Mouse (Mus musculus) left cerebral cortex, postnatal 14 days (tissue): ENCODE data around the gene Mgarp. TPM values are rescaled to one million over a fixed set of nuclear protein-coding genes. Genes with fewer than 3 reads are reported as not detected.
"Not testable (repeated sequence)": the region's sequence is repeated elsewhere in the genome, so short reads cannot be mapped to it uniquely, and the experiment has no call there.

Experiments
- DNase-seq, 2 experiments: peaks; one replicate each; pipeline ENCODE4 v3.0.0; 2021 to 2022; ENCODE audit warnings: low spot score in 2 of 2, mixed read lengths in 1 of 2
- intact Hi-C: fragments of 180-260 bp; cut with DNase I; formaldehyde crosslinking; loops from one replicate; pipeline ENCODE4 v1.15.1; 2025
- total RNA-seq, 2 experiments: library from RNA; stranded (reverse); gene quantifications; 2 replicates each; pipeline ENCODE4 v1.2.3; 2021

Mgarp gene
- total RNA-seq, 2 experiments from 2014 or later: not detected

GRCm38 (mm10) chr3:51375307-51376265, 21.0 kb downstream of the Mgarp start:
- peak; percentile 30 to 68 for DNase-seq
- intact Hi-C loops: loop anchor here (5.0 kb wide), 1 partner anchor 867 kb away; no protein-coding TSS in a partner anchor

GRCm38 (mm10) chr3:51373544-51373943, 23.0 kb downstream of the Mgarp start:
- no peak for DNase-seq
- intact Hi-C loops: loop anchor here (5.0 kb wide), 1 partner anchor 34 kb away; the partner anchor contains the start of gene Ndufc1

DNA sequence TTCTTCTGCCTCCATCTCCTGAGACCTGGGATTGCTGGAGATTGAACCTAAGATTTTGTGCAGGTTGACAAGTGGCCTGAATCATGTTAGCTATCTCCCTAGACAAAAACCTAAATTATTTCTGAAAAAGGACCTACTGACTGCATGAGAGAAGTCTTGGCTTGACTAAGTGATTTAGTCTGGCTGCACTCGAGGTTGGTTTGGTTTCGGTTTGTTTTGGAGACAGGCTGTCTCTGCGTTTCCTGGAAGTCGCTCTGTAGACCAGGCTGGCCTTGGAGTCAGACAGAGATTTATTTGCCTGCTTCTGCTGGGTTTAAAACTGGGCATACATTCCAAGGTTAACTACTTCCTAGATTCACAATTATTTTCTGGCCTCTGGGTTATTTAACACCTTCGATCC, 23.7 kb downstream of the Mgarp start:
- no peak for DNase-seq
- intact Hi-C loops: loop anchor here (5.0 kb wide), 1 partner anchor 34 kb away; the partner anchor contains the start of gene Ndufc1

GRCm38 (mm10) chr3:51371826-51372225, 24.7 kb downstream of the Mgarp start:
- DNase-seq: no peak
- intact Hi-C loops: loop anchor here (5.0 kb wide), 1 partner anchor 35 kb away; the partner anchor contains the start of gene Ndufc1

DNA sequence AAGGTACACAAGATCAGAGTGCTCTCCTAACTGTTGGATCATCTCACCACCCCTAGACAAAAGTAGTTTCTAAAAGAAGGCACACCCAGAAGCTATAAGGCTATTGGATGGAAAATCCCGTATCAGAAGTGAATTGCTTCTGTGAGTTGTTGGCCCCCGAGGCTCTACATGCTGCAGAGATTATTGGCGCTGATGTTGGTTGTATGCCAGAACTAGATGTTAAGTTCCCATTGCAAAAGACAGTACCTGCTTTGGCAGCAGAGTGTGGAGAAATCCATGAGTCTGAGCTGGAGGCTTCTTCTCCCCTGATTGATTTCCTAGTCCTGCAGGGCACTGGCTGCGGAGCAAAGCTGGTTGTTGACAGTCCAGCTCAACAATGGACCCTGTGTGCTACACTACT, 28.5 kb downstream of the Mgarp start:
- intact Hi-C loops: no loop called here

GRCm38 (mm10) chr3:51366926-51367325, 29.6 kb downstream of the Mgarp start:
- no peak for DNase-seq
- intact Hi-C loops: no loop called here

More for the DNA sequence above, 28.5 kb downstream of the Mgarp start:
- DNase-seq: no peak

DNA sequence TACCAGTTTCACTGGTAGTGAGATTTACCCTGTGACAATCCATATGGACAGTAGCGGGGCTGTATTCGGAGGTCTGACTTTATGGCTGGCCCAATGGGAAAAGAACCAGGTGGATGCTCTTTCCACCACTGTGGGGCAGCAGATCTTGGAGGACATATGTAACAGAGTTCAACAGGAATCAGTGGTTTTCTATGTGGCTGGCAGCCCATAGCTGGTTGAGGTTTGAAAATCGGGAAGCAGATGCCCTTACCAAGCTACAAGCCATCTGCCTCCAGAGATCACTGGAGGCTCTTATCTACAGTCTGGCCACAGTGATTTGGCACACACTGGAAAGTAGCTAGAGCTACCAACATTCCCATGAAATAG, 31.0 kb downstream of the Mgarp start:
- intact Hi-C loops: loop anchor here (2.0 kb wide), 1 partner anchor 77 kb away; no protein-coding TSS in a partner anchor
- no peak for DNase-seq

DNA sequence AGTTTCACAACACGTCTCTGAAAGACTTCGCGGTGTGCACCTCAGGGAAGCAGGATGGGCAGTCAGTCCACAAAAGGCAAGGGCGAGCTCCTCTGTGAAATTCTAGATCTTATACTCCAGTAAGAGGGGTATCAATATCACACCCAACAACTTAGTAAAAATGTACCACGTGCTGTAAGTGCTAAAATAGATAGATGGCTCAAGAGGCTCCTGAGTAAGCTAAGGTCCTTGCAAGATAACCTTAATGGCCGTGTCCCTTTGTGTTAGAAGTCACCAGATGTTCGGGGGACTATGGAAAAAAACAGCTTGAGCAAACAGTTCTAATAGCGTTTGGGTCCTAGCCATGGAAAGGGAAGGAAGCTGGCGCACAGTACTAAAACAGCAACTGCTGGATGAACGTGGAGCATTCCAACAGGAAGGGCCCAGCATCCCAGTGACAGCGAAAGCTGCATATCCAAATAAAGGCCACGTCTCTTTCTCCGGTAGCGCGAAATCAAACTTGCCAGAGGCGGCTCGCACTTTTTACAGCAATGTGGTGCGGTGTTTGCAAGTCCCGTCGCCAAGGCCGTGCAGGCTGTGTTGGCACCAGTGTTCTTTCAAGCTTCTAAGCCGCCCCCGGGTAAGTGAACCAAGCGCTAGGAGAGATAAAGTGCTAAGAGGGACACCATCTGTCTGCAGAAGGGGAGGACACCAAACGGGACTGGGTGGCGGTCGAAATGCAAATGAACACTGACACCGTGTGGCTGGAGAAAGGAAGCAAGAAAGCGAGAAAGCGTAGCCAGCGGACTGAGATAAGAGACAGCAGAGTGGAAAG, 31.6 kb downstream of the Mgarp start:
- intact Hi-C loops: loop anchor here (2.0 kb wide), 1 partner anchor 76 kb away; no protein-coding TSS in a partner anchor
- peak; percentile 83 to 91 for DNase-seq

DNA sequence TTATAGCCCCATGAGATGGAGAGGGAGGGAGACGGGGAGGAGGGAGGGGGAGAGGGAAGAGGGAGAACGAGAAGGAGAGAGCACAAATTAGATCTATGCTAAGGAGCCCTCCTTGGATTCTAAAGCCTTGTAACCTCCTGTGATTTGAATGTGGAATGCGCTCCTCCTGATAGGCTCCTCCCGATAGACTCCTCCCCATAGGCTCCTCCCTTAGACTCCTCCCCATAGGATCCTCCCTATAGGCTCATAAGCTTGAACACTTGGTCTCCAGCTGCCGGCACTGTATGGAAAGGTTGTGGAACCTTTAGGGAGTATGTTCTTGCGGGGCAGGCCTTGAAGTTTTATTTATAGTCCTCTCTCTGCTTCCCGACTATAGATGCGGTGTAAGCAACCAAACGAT, 35.5 kb downstream of the Mgarp start:
- no peak for DNase-seq
- intact Hi-C loops: no loop called here

GRCm38 (mm10) chr3:51359558-51360307, 36.8 kb downstream of the Mgarp start:
- intact Hi-C loops: loop anchor here (2.0 kb wide), 1 partner anchor 69 kb away; no protein-coding TSS in a partner anchor
- no peak for DNase-seq

DNA sequence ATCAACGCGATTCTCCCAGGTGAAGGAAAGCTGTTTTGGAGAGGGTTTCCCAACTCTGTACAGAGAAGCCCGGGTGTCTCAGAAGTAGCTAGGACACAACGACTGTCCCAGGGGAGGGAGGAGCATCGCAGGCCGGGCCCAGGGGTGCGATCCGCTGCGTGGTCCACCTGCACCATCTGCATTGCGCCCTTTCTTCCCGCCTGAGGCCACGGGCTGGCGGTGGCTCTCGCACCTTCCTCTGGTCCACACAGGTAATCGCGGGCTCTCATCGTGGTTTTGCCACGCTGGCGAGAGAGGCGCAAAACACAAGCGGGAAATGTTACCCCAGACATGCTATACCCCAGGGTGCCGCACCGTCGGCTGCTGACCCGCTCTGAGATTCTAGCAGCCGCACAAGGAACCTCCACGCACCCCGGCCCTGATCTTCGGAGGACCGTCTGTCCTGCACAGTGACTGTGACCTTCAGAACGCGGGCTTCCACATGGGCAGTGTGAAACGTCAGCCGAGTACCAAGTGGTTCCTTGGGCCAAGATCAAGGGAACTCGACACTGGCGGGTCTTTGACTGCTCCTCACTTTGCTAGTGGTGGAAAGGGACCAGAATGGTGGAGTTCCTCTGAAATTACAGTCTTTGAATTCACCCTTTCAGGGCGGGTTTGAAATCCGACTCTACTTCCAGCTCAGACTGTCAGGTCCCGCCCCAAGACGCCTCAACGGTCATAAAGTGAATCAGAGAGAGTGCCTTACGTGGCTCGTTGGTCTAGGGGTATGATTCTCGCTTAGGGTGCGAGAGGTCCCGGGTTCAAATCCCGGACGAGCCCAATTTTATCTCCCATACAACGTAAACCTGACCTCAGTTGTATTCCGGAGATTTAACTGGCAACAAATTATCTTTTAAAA, 37.6 kb downstream of the Mgarp start:
- intact Hi-C loops: loop anchor here (2.0 kb wide), 1 partner anchor 68 kb away; no protein-coding TSS in a partner anchor
- DNase-seq: peak; percentile 22 to 72

- DNase-seq: peak; percentile 34 to 76
- intact Hi-C loops: loop anchor here (2.0 kb wide), 1 partner anchor 67 kb away; no protein-coding TSS in a partner anchor
These were observed 38.4 kb downstream of the Mgarp start for GRCm38 (mm10) chr3:51358181-51358580.

- intact Hi-C loops: loop anchor here (2.0 kb wide), 1 partner anchor 67 kb away; no protein-coding TSS in a partner anchor
- DNase-seq: no peak
These were observed 38.9 kb downstream of the Mgarp start for GRCm38 (mm10) chr3:51357624-51358023.

GRCm38 (mm10) chr3:51357078-51357477, 39.5 kb downstream of the Mgarp start:
- intact Hi-C loops: no loop called here
- no peak for DNase-seq

DNA sequence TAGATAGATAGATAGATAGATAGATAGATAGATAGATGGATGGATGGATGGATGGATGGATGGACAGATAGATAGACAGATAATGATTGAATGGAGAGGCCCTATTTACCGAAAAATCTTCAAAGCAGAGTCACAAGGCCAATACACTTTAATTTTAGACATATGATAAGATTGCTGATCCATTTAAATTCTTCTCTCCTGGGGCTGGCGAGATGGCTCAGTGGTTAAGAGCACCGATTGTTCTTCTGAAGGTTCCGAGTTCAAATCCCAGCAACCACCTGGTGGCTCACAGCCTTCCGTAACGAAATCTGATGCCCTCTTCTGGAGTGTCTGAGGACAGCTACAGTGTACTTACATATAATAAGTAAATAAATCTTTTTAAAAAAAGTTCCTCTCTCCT, 41.6 kb downstream of the Mgarp start:
- not testable (repeated sequence) for DNase-seq
- intact Hi-C loops: loop anchor here (5.0 kb wide), 1 partner anchor 123 kb away; no protein-coding TSS in a partner anchor

GRCm38 (mm10) chr3:51354034-51354427, 42.5 kb downstream of the Mgarp start:
- intact Hi-C loops: loop anchor here (5.0 kb wide), 1 partner anchor 122 kb away; no protein-coding TSS in a partner anchor
- DNase-seq: no peak

DNA sequence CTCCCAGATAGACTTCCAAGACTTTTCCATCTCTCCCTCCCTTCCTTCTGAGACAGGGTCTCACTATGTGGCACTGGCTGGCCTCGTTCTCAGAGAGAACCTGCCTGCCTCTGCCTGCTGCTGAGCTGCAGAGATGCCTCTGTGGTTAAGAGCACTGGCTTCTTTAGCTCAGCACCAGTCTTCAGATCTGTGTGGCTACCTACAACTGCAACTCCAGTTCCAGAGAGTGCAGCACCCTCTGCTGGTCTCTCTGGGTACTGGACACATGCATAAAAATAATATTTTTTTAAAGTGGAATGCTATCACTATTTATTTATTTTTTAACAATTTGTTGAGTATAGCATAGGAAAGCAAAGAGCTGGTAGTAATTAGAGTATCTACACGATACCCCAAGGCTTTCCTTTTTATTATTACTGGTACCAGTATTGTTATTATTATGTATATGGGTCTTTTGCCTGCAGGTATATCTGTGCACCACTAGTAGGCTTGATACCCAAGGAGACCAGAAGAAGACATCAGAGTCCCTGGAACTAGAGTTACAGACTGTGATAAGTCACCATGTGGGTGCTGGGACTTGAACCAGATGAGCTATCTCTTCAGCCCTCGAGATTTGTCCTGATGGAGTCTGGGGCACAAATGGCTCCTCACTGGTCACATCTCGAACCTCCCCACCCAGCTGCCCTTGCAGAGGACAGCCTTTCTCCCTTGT, 43.1 kb downstream of the Mgarp start:
- DNase-seq: peak in 1 of 2 experiments; percentile 44
- intact Hi-C loops: loop anchor here (5.0 kb wide), 1 partner anchor 121 kb away; no protein-coding TSS in a partner anchor
